Mouse (Mus musculus): Measurements from ENCODE around the gene Patl2. TPM values are rescaled to one million over a fixed set of nuclear protein-coding genes. Genes with fewer than 3 reads are reported as not detected.

Patl2 gene
- polyA plus RNA-seq, 1 experiment from 2014 or later: not detected

DNA sequence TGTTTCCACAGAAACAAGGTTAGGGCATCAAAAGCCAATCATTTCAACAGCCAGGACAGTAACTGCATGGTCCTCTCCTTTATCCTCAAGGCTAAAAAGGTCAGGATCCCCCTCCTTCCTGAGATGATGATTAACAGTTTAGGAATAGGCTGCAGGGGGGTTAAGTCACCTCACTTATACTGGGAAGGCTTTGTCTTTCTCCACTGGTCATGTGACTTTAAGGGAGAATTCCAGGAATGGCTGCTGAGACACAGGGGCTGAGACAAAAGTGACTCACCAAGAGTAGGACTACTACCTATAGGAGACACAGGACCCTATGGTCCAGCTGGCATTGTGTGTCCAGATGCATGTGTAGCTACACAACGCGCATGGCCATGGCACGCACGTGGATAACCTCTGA is 58.4 kb downstream of the Patl2 start:
- DNase-seq (ENCODE audit: low spot score): no peak

DNA sequence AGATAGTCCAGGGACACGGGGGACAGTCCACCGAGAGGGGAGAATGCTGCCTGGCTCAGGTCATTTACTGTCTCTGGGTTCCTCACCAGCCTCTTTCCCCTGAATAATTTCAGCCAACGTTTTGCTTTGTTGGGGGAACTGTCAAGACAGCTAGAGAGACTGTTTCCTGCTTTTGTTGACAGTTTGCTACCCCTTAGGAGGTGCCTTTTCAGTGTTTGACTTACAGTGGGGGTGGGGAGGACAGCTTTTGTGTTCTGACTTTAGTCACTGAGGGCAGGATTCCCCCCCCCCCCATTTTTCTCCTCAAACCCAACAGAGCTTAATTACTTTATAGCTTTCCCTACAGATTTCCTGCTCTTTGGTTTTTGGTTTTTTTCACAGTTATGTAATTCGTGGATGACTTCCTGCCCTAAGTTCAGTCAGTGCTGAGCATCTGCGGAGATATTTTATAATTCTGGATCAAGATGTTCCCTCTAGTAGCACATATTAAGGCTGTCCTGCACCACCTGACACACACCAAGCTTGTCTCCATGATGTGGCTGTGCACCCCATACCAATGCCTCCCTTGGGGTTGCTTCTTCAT is 59.1 kb downstream of the Patl2 start:
- H3K9ac ChIP-seq (replicated peaks; ENCODE audit: low read depth): no peak overlapping the region
- no peaks in the 10 kb centered on the region for H3K9me3 ChIP-seq (ENCODE audit: low read length)
- H3K4me2 ChIP-seq (replicated peaks; ENCODE audit: low read depth, low read length): no peak overlapping the region
- H3K4me3 ChIP-seq (ENCODE audit: low read depth, low read length): no peak overlapping the region
- ATAC-seq (no peak), DNase-seq (ENCODE audit: low spot score) (no peak)
- no peak overlapping the region for H3K27ac ChIP-seq (ENCODE audit: low read length)
- no peaks in the 10 kb centered on the region for H3K4me1 ChIP-seq (ENCODE audit: insufficient read depth, low read depth, low read length)
- TF ChIP-seq CTCF (IDR thresholded peaks at IDR 0.05): no peak
- no peak for TF ChIP-seq EP300 (IDR thresholded peaks at IDR 0.05)
- no peaks in the 10 kb centered on the region for H3K36me3 ChIP-seq (ENCODE audit: insufficient read depth, low read length)
- 33% methylated on average over 5 of the region's 5 CpGs for WGBS
- H3K27me3 ChIP-seq (replicated peaks; ENCODE audit: insufficient read depth, low read length): no peaks in the 10 kb centered on the region

More for the DNA sequence above, 58.4 kb downstream of the Patl2 start:
- 88% methylated on average over 4 of the region's 4 CpGs for WGBS
- TF ChIP-seq CTCF (IDR thresholded peaks at IDR 0.05) (no peak), EP300 (IDR thresholded peaks at IDR 0.05) (no peak)
- Histone ChIP-seq H3K4me2 (replicated peaks; ENCODE audit: low read depth, low read length) (no peak overlapping the region), H3K9me3 (ENCODE audit: low read length) (no peaks in the 10 kb centered on the region), H3K4me3 (ENCODE audit: low read depth, low read length) (no peak overlapping the region), H3K27me3 (replicated peaks; ENCODE audit: insufficient read depth, low read length) (no peaks in the 10 kb centered on the region), H3K4me1 (ENCODE audit: insufficient read depth, low read depth, low read length) (no peaks in the 10 kb centered on the region), H3K27ac (ENCODE audit: low read length) (no peak overlapping the region), H3K9ac (replicated peaks; ENCODE audit: low read depth) (no peak overlapping the region), H3K36me3 (ENCODE audit: insufficient read depth, low read length) (no peaks in the 10 kb centered on the region)
- no peak for ATAC-seq

DNA sequence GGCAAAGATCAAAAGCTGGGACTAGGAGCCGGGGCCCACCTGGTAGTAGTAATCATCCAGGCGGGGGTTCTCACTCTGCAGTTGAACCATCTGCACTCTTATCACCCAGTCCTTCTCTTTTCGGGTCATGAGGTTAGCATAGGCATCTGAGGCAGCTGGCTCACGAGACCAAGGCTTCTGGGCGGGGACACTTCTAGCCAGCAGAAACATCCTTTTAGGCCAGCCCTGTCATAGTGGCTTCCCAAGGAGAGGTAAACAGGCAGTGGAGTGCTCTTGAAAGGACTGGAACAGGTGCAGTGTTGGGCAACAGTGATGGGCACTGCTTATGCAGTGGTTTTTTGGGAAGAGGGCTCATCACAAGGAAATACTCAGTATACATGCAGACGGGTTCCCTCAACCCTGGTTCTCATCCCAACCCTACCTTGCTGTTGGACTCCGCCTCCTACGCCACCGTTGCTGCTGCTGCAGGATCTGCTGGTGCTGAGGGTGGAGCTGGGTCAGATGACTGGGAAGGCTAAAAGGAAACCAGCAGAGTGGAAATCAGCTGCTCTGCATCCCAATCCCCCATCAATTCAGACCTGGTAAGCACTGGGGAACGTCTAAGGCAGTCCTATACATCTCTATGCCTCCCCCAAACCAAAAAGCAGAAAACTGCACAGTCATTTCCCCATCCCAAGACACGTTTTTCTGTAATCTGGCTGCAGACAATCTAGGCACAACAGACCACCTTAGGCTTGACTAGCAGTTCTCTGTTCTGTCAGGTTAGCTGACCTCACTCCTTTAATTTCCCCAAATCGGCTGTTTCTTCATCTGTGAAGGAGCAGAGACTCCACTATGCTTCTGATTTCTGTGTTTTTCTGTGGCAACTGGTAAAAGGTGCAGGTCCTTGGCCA is 60.1 kb downstream of the Patl2 start:
- Histone ChIP-seq H3K4me2 (replicated peaks; ENCODE audit: low read depth, low read length) (no peak overlapping the region), H3K4me1 (ENCODE audit: insufficient read depth, low read depth, low read length) (no peaks in the 10 kb centered on the region), H3K36me3 (ENCODE audit: insufficient read depth, low read length) (no peaks in the 10 kb centered on the region), H3K4me3 (ENCODE audit: low read depth, low read length) (no peak overlapping the region), H3K27ac (ENCODE audit: low read length) (no peak overlapping the region), H3K27me3 (replicated peaks; ENCODE audit: insufficient read depth, low read length) (no peaks in the 10 kb centered on the region), H3K9ac (replicated peaks; ENCODE audit: low read depth) (no peak overlapping the region), H3K9me3 (ENCODE audit: low read length) (no peaks in the 10 kb centered on the region)
- 40% methylated on average over 12 of the region's 12 CpGs for WGBS
- no peak for ATAC-seq
- DNase-seq (ENCODE audit: low spot score): no peak
- TF ChIP-seq EP300 (IDR thresholded peaks at IDR 0.05): no peak
- no peak for TF ChIP-seq CTCF (IDR thresholded peaks at IDR 0.05)

DNA sequence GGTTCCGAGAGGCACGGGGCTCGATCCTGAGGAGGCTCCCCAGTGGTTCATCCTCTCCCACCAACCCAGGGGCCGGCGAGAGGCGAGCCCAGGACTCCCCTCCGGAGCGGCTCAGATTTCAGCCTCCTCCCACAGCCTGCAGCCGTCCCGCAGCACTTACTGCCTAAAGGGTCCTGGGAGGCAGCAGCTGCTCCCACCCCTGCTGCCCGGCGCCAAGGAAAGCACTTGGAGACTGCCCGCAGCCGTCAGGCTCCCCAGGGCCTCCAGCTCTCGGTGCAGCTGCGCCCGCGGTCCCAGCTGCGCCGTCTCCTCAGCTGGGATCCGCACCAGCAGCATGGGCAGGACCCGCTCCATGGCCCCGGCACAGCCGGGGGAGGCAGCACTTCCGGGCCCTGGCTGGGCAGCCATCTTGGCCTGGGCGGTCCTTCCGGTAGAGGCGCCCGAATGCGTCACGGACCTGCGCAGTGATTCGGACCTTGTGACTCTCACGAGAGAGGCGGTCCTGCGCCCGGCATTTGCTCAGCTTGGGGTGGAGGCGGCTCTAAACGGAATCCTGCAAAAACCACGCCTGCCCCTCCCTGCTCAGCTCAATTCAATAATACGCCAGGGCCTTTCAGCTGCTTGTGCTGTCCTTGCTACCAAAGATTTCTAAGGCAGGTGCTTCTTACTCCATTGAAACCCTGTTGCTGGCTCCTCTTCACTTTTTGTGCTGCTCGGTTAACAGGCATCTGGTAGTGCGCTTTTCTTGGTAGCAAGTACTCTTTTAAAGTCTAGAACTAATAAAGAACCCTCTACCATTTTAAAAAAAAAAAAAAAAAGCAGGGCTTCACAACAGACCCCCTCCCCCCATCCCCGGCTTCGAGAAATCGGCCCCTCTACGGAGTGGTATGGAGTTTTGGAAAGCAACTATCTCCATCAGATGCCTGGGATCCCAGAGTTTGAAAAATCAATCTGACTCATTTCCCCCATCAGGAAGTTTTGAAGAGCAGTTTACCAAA is 67.7 kb downstream of the Patl2 start, which contains the start of gene Spg11:
Spg11 (minus strand) TSS at position 426 of the 998 bp plus-strand sequence.
- Histone ChIP-seq H3K9ac (replicated peaks; ENCODE audit: low read depth) (peak within 1 kb of the TSS; percentile 93), H3K4me2 (replicated peaks; ENCODE audit: low read depth, low read length) (peak within 1 kb of the TSS; percentile 77)
- WGBS: 2% methylated on average over 47 of the region's 47 CpGs

DNA sequence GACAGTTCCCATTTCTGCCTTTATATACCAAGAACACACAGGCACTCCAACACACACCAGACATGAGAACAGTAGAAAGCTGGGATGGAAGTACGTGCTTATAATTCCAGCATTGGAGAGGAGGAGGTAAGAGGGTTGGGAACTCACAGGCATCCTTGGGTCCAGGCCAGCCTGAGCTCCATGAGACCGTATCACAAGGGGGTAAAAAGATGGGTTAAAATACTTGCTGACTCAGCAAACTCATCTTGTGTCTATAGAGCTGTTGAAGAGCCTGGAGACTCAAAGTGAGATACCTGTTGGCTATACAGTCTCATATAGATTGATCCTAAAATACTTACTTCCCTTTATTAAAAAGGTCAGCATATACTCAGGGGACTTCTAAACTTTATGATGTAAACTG is 69.1 kb downstream of the Patl2 start:
- TF ChIP-seq CTCF (IDR thresholded peaks at IDR 0.05) (no peak), EP300 (IDR thresholded peaks at IDR 0.05) (no peak)
- Histone ChIP-seq H3K27me3 (replicated peaks; ENCODE audit: insufficient read depth, low read length) (no peaks in the 10 kb centered on the region), H3K9me3 (ENCODE audit: low read length) (no peaks in the 10 kb centered on the region), H3K4me1 (ENCODE audit: insufficient read depth, low read depth, low read length) (peaks cover 8% of the 10 kb centered on the region; the same call in 1 of the 2 replicates), H3K9ac (replicated peaks; ENCODE audit: low read depth) (no peak overlapping the region), H3K36me3 (ENCODE audit: insufficient read depth, low read length) (0 out of 2 replicates have a peak, but pooled peaks cover 8% of the 10 kb centered on the region), H3K27ac (ENCODE audit: low read length) (no peak overlapping the region), H3K4me2 (replicated peaks; ENCODE audit: low read depth, low read length) (no peak overlapping the region), H3K4me3 (ENCODE audit: low read depth, low read length) (no peak overlapping the region)
- ATAC-seq: no peak
- DNase-seq (ENCODE audit: low spot score): no peak
- WGBS: 80% methylated on average over 2 of the region's 2 CpGs

More for the DNA sequence above, 67.7 kb downstream of the Patl2 start, which contains the start of gene Spg11:
- DNase-seq (ENCODE audit: low spot score) (peak; percentile 99), ATAC-seq (peak; percentile 99)
- Histone ChIP-seq H3K27me3 (replicated peaks; ENCODE audit: insufficient read depth, low read length) (no peaks in the 10 kb centered on the region), H3K4me1 (ENCODE audit: insufficient read depth, low read depth, low read length) (peaks cover 8% of the 10 kb centered on the region; the same call in 1 of the 2 replicates), H3K36me3 (ENCODE audit: insufficient read depth, low read length) (0 out of 2 replicates have a peak, but pooled peaks cover 7% of the 10 kb centered on the region), H3K27ac (ENCODE audit: low read length) (peak within 1 kb of the TSS; percentile 94), H3K9me3 (ENCODE audit: low read length) (no peaks in the 10 kb centered on the region), H3K4me3 (ENCODE audit: low read depth, low read length) (peak within 1 kb of the TSS; percentile 94)
- TF ChIP-seq CTCF (IDR thresholded peaks at IDR 0.05): peak; percentile 6; the same call in 1 of the 2 replicates
- peak; percentile 51; the same call in 1 of the 2 replicates for TF ChIP-seq EP300 (IDR thresholded peaks at IDR 0.05)
